Mouse (Mus musculus): Measurements from ENCODE around the gene Tmem43. TPM values are rescaled to one million over a fixed set of nuclear protein-coding genes. Genes with fewer than 3 reads are reported as not detected.

The Tmem43 gene
- total RNA-seq, 2 experiments from 2014 or later, result 21.0 to 25.3 TPM

DNA sequence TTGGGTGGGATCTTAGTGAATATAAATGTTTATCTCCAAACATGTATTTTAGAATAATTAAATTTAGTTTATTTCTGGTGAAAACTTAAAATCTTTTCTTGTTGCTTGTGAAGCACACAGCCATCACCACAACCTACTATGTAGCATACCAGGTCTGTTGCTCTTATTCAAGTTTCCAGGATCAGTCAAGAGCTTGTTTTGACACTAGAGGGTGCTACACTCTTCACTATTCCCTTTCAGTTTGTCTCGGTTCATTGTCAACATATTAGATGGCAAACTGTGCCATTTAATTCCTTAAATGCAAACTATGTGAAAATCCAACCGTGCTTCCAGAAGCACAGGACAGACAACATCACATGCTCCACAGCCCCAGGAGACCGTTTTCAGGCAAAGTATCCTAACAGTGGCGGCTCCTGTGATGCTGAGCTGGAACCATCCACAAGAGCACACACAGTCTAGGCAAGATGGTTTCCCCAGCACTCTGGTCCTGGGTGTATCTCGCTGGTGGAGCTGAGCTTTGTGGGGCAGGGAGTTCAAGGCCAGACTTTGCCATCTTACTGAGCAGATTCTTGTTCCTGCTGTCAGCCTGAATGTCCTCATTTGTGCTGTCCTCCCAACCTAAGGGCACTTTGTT, 53.8 kb downstream of the Tmem43 start:
- Histone ChIP-seq H3K4me3 (no peak overlapping the region), H3K27ac (peak overlapping the region; percentile 90)
- no peak for DNase-seq
- intact Hi-C loops (cut with DNase I), result loop anchor here (1.0 to 5.0 kb wide), 3 partner anchors 47 to 214 kb away; partner anchors contain the start of gene Slc6a6
- peak; percentile 82 for TF ChIP-seq CTCF (IDR thresholded peaks at IDR 0.05)

DNA sequence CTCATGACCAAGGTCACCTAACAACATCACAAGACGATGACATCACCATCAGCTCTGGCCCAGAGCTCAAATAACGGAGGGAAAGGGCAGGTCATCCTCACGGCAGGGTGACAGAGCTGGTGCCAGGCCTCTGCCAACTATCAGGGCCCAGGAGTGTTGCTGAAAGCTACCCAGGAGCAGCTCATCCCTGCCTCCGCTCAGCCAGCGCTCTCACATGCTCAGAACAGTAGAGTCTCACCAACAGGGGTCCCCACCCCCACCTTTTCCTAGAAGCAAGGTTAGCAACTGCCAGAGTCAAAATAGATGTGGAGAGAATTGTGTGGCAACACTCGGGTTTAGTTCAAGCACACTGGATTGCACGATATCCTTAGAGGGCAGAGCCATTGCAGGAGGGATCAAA, 54.8 kb downstream of the Tmem43 start:
- peak; percentile 15; the same call in 1 of the 2 replicates for TF ChIP-seq CTCF (IDR thresholded peaks at IDR 0.05)
- intact Hi-C loops (cut with DNase I), result loop anchor here (5.0 kb wide), 1 partner anchor 154 kb away; the partner anchor contains the start of gene Slc6a6
- peak; percentile 85 for DNase-seq
- Histone ChIP-seq H3K4me3 (no peak overlapping the region), H3K27ac (peak overlapping the region; percentile 90)

DNA sequence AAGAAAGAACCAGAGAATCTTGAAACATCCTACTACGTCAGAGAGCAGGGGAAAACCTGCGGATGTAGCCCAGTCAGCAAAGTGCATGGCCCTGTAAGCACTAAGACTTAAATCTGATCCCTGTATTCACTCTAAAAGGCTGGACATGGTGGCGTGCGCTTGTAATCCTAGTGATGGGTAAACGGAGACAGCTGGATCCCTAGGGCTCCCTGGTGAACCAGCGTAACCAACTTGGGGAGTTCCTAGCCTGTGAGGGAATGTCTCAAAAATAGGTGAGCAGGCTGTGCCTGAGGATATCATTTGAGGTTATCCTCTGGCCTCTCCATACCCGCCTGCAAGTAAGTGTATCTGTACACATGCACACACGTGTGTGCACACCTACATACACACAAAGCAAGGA, 57.2 kb downstream of the Tmem43 start:
- Histone ChIP-seq H3K27ac (peak overlapping the region; percentile 76), H3K4me3 (no peak overlapping the region)
- intact Hi-C loops (cut with DNase I), result no loop called here
- DNase-seq, result peak; percentile 54
- TF ChIP-seq CTCF (IDR thresholded peaks at IDR 0.05), result no peak

DNA sequence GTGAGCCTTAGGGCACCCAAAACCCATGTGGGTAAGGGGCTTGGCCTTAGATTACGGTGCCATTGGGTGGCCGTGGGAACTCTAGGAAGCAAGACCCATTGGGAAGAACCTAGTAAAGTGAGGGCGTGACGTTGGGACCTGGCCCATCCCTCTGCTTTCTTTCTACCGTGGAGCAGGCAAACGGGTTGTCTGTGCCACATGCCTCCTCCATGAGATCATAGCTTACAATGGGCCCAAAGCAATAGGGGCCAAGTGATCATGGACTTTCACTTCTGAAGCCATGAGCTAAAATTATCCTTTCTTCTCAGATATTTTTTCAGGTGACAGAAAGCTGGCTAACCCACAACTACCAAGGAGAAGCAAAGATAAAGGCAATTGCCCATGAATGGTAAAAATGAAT, 57.8 kb downstream of the Tmem43 start:
- no peak for TF ChIP-seq CTCF (IDR thresholded peaks at IDR 0.05)
- DNase-seq, result no peak
- intact Hi-C loops (cut with DNase I), result no loop called here
- no peak overlapping the region for H3K4me3 ChIP-seq
- peak overlapping the region; percentile 76 for H3K27ac ChIP-seq

DNA sequence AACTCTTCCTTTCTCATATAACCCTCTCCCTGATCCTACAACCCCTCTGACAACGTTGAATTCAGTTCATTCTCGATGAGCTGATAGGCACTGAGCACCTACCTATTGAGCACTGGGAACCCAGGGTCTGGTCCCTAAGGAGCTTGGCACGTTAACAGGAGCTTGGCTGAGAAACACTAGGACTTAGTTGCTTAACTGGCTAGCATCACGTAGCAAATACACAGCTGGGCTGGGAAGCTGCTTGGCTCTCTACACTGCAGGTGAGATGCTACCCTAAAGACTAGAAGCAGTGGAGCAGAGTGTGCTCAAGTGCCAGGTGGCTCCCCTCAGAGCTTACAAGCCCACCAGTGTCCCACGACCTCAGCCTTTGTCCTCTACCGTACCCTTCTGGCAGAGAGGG, 59.2 kb downstream of the Tmem43 start:
- H3K27ac ChIP-seq, result peak overlapping the region; percentile 31; the same call in 1 of the 2 replicates
- intact Hi-C loops (cut with DNase I), result no loop called here
- no peak overlapping the region for H3K4me3 ChIP-seq
- no peak for TF ChIP-seq CTCF (IDR thresholded peaks at IDR 0.05)
- DNase-seq, result no peak

DNA sequence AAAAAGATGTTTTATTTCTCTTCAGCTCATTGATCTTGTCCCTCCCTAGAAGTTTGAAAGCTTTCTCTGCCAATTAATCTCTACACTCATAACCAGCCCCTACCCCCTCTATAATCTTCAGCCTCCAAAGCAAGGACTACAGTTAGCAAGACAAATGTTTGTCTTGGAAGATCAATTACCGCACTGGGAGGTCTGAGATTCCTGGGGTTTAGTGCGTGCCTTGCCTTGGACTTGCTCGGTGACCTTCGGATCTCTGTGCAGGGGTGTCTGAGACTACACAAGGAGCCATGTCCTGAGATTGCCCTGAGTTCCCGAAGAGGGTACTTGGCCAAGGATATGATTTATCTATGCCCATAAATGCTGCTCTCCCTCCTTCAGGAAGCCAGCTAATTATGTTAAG, 59.9 kb downstream of the Tmem43 start:
- DNase-seq, result no peak
- no peak for TF ChIP-seq CTCF (IDR thresholded peaks at IDR 0.05)

DNA sequence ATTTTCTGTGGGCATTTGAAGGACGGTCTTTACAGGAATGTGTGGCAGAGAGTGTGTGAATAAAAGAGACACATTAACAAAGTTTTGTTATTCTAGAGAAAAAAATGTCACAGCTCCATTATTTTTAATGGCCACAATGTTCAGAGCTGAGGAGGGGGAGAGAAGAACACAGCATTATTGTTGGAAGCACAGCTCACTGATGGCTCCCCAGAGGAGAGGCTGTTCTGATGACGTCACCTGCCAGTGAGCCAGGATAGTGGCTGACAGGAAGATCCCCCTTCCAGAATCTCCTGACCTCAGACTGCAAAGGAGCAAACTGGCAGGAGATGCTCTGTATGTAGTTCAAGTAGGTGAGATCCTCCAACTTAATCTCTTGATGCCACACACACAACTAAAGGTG, 60.3 kb downstream of the Tmem43 start:
- DNase-seq, result no peak
- intact Hi-C loops (cut with DNase I), result no loop called here
- Histone ChIP-seq H3K27ac (peak overlapping the region; percentile 53), H3K4me3 (no peak overlapping the region)
- no peak for TF ChIP-seq CTCF (IDR thresholded peaks at IDR 0.05)

More for the DNA sequence above, 59.9 kb downstream of the Tmem43 start:
- intact Hi-C loops (cut with DNase I), result no loop called here
- H3K4me3 ChIP-seq, result no peak overlapping the region
- peak overlapping the region; percentile 53 for H3K27ac ChIP-seq

DNA sequence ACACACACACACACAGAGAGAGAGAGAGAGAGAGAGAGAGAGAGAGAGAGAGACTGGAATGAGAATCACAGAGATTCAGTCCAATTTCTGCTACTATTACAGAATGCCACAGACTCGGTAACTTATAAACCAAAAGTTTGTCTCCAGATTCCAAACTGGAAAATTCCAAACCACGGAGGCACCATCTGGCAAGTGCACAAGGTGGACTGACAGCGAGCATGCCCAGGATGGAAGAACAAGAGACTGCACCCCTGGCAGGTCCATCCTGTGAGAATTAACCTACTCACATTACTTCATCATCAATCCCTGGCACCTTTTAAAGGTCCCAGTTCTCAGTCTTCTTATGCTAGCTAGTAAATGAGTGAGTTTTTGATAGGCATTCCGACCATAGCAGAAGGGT, 60.8 kb downstream of the Tmem43 start:
- no peak overlapping the region for H3K27ac ChIP-seq
- no peak overlapping the region for H3K4me3 ChIP-seq
- intact Hi-C loops (cut with DNase I), result no loop called here
- DNase-seq, result no peak
- no peak for TF ChIP-seq CTCF (IDR thresholded peaks at IDR 0.05)

DNA sequence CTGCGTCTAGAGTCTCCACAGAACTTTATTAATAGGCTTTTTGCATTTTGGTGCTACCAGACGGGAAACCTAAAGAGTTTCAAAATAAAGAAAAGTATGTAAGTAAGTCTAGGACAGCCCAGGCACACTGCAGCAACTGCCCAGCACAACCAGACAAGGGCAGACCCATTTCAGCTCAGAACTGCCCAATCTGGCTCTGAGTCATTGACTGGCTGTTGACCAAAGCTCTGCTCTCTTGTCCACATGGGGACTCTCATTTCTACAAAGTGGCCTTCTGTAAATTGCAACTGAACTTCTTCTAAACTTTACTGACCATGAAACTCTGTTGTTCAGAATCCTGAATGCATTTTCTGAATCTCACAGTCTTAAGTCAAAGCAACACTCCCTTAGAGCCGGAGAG, 61.7 kb downstream of the Tmem43 start:
- H3K4me3 ChIP-seq, result no peak overlapping the region
- no peak for TF ChIP-seq CTCF (IDR thresholded peaks at IDR 0.05)
- DNase-seq, result no peak
- intact Hi-C loops (cut with DNase I), result no loop called here
- H3K27ac ChIP-seq, result no peak overlapping the region

DNA sequence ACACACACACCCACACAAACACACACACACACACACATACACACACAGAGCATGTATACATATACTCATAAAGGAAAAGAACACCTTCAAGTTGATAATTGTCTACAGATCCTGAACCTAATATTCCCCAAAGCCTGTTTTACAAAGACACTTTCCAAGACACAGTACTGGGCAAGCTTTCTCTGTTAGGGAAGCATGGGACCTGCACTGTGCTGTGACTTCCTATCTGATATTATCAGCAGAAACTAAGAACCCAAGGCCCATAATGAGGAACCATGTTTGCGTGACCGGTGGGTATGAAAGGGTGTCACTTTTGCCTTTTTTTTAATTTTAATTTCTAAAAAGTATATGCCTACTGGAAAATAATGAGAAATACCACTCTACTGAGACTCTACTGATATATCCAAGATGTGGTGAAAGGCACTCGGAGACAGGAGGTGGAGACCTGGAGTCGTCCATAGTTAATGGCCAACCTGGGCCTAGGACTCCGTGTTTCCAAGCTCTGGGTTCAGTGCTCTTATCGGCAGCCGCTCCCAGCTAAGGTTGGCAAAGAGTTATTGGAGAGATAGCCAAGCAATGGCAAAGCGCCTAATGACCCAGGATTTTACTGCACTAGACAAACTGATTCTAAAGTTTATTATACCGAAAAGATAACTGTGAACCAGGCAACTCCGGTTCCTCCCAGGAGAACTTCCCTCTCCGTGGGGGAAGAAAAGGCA, 62.7 kb downstream of the Tmem43 start:
- intact Hi-C loops (cut with DNase I), result no loop called here
- Histone ChIP-seq H3K27ac (no peak overlapping the region), H3K4me3 (no peak overlapping the region)
- no peak for TF ChIP-seq CTCF (IDR thresholded peaks at IDR 0.05)
- DNase-seq, result no peak

Other genes starting within 250 kb of the Tmem43 start
- not detected for gene Wnt7a, start 62.3 kb upstream of the Tmem43 start, total RNA-seq (2021)
- 10 to 100 TPM in 1 of 2 experiments, 1 to 10 TPM in 1; 8.0 to 10.2 TPM for gene Chchd4, start 157 bp upstream of the Tmem43 start, total RNA-seq (2021)
- 1 to 10 TPM; 7.6 to 8.3 TPM for gene Xpc, start 42.2 kb downstream of the Tmem43 start, total RNA-seq (2021)
- gene Lsm3, start 42.2 kb downstream of the Tmem43 start, total RNA-seq (2021), result 10 to 100 TPM; 22.7 to 37.0 TPM
- gene Slc6a6, start 210.3 kb downstream of the Tmem43 start, total RNA-seq (2021), result 10 to 100 TPM; 67.0 to 91.9 TPM